Mouse (Mus musculus): Measurements from ENCODE around the gene Zfp768.
"Not testable (repeated sequence)": the region's sequence is repeated elsewhere in the genome, so short reads cannot be mapped to it uniquely, and the experiment has no call there.

Gene Zfp768

GRCm38 (mm10) chr7:127357871-127358270 lies 12.5 kb upstream of the Zfp768 start:
- in situ Hi-C loops (cut with MboI, MseI), result no loop called here

- in situ Hi-C loops (cut with MboI, MseI), result no loop called here
Observed at GRCm38 (mm10) chr7:127355796-127356195, 10.4 kb upstream of the Zfp768 start.

GRCm38 (mm10) chr7:127351230-127352004 lies 6.0 kb upstream of the Zfp768 start:
- in situ Hi-C loops (cut with MboI, MseI), result no loop called here

GRCm38 (mm10) chr7:127346676-127347075 lies 1.3 kb upstream of the Zfp768 start:
- in situ Hi-C loops (cut with MboI, MseI), result no loop called here

GRCm38 (mm10) chr7:127345092-127345491 lies 297 bp downstream of the Zfp768 start:
- in situ Hi-C loops (cut with MboI, MseI), result no loop called here

GRCm38 (mm10) chr7:127344371-127344770 lies 1.0 kb downstream of the Zfp768 start:
- in situ Hi-C loops (cut with MboI, MseI), result no loop called here

GRCm38 (mm10) chr7:127343351-127344019 lies 1.9 kb downstream of the Zfp768 start:
- in situ Hi-C loops (cut with MboI, MseI), result no loop called here

GRCm38 (mm10) chr7:127342888-127343287 lies 2.5 kb downstream of the Zfp768 start:
- in situ Hi-C loops (cut with MboI, MseI), result no loop called here

GRCm38 (mm10) chr7:127342332-127342731 lies 3.1 kb downstream of the Zfp768 start:
- in situ Hi-C loops (cut with MboI, MseI), result no loop called here

- in situ Hi-C loops (cut with MboI, MseI), result not testable (repeated sequence)
Observed at GRCm38 (mm10) chr7:127341861-127342260, 3.5 kb downstream of the Zfp768 start.

GRCm38 (mm10) chr7:127341356-127341755 lies 4.0 kb downstream of the Zfp768 start:
- in situ Hi-C loops (cut with MboI, MseI), result no loop called here

GRCm38 (mm10) chr7:127337636-127338035 lies 7.8 kb downstream of the Zfp768 start:
- in situ Hi-C loops (cut with MboI, MseI), result loop anchor here (5.0 kb wide), 1 partner anchor 35 kb away; no protein-coding TSS in a partner anchor

GRCm38 (mm10) chr7:127335604-127336003 lies 9.8 kb downstream of the Zfp768 start:
- in situ Hi-C loops (cut with MboI, MseI), result loop anchor here (5.0 kb wide), 1 partner anchor 33 kb away; no protein-coding TSS in a partner anchor

GRCm38 (mm10) chr7:127333240-127333639 lies 12.1 kb downstream of the Zfp768 start:
- in situ Hi-C loops (cut with MboI, MseI), result no loop called here

GRCm38 (mm10) chr7:127326685-127327084 lies 18.7 kb downstream of the Zfp768 start:
- in situ Hi-C loops (cut with MboI, MseI), result no loop called here

- in situ Hi-C loops (cut with MboI, MseI), result no loop called here
Observed at GRCm38 (mm10) chr7:127325550-127325949, 19.8 kb downstream of the Zfp768 start.

GRCm38 (mm10) chr7:127324944-127325343 lies 20.4 kb downstream of the Zfp768 start:
- in situ Hi-C loops (cut with MboI, MseI), result no loop called here

- in situ Hi-C loops (cut with MboI, MseI), result no loop called here
Observed at GRCm38 (mm10) chr7:127322085-127322484, 23.3 kb downstream of the Zfp768 start.

GRCm38 (mm10) chr7:127321106-127321505 lies 24.3 kb downstream of the Zfp768 start:
- in situ Hi-C loops (cut with MboI, MseI), result no loop called here

GRCm38 (mm10) chr7:127313912-127314311 lies 31.5 kb downstream of the Zfp768 start:
- in situ Hi-C loops (cut with MboI, MseI), result no loop called here

GRCm38 (mm10) chr7:127309951-127310350 lies 35.4 kb downstream of the Zfp768 start:
- in situ Hi-C loops (cut with MboI, MseI), result no loop called here

- in situ Hi-C loops (cut with MboI, MseI), result no loop called here
Observed at GRCm38 (mm10) chr7:127308887-127309286, 36.5 kb downstream of the Zfp768 start.

GRCm38 (mm10) chr7:127308431-127308830 lies 37.0 kb downstream of the Zfp768 start:
- in situ Hi-C loops (cut with MboI, MseI), result no loop called here

All from T-helper 1 cell (primary cell).